Mouse (Mus musculus) ES-E14 (cell line): Measurements from ENCODE around the gene Ankzf1.

Experiments
- HCFC1 ChIP-seq: IDR thresholded peaks from 2 replicates; pipeline ENCODE4 v1.6.1; 2012; ENCODE audit warnings: low read length, inconsistent platforms, borderline replicate concordance; ENCODE audit not compliant: insufficient read depth
- MAFK ChIP-seq: IDR thresholded peaks from 2 replicates; pipeline ENCODE4 v1.6.1; 2014; ENCODE audit warnings: mild to moderate bottlenecking, low read depth, low read length, inconsistent platforms; ENCODE audit not compliant: insufficient read depth
- ZNF384 ChIP-seq: IDR thresholded peaks from 2 replicates; pipeline ENCODE4 v1.6.1; 2012; ENCODE audit warnings: low read depth, low read length, inconsistent platforms

- TF ChIP-seq MAFK (no peak), HCFC1 (no peak), ZNF384 (no peak)
Observed at GRCm38 (mm10) chr1:75214442-75214841, 22.5 kb downstream of the Ankzf1 start.
